Mouse (Mus musculus) CD4-positive naive resting alpha-beta T cell, adult 57 days (primary cell): Measurements from ENCODE around the gene Ssr2. TPM values are rescaled to one million over a fixed set of nuclear protein-coding genes. Genes with fewer than 3 reads are reported as not detected.

Experiments
- total RNA-seq: library from RNA; stranded (reverse); gene quantifications from one replicate; pipeline ENCODE4 v1.2.4, GENCODE M21; 2023

Ssr2 gene
- total RNA-seq: 78.1 TPM

DNA sequence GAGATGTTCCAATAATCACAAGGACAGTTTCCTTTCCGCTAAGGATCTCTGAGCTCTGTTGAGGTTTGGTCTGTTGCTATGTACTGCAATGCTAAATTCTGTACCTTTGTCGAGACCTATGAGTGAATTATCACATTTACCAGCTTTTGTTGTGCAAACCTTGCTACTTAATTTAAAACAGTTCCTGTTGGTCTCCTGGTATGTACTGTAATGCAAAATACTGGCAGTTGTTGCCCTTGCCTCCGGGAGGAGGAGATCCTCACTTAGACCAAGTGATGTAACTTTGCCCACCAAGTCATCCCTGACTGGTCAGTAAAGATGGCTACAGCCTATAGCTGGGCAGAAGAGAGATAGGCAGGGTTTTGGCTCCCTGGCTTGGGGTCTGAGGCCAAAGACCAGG is at the start of gene Ssr2:
TSS of gene Ssr2 (plus strand) at position 337 of the 400 bp plus-strand sequence.

GRCm38 (mm10) chr3:88532299-88532674 is 43.4 kb upstream of the Ssr2 start, which contains the start of gene Mex3a:
Mex3a (plus strand) TSS chr3:88532395.

GRCm38 (mm10) chr3:88548180-88548917 is 27.3 kb upstream of the Ssr2 start, which contains the start of gene Rab25:
Rab25 (minus strand) TSS chr3:88548300.

DNA sequence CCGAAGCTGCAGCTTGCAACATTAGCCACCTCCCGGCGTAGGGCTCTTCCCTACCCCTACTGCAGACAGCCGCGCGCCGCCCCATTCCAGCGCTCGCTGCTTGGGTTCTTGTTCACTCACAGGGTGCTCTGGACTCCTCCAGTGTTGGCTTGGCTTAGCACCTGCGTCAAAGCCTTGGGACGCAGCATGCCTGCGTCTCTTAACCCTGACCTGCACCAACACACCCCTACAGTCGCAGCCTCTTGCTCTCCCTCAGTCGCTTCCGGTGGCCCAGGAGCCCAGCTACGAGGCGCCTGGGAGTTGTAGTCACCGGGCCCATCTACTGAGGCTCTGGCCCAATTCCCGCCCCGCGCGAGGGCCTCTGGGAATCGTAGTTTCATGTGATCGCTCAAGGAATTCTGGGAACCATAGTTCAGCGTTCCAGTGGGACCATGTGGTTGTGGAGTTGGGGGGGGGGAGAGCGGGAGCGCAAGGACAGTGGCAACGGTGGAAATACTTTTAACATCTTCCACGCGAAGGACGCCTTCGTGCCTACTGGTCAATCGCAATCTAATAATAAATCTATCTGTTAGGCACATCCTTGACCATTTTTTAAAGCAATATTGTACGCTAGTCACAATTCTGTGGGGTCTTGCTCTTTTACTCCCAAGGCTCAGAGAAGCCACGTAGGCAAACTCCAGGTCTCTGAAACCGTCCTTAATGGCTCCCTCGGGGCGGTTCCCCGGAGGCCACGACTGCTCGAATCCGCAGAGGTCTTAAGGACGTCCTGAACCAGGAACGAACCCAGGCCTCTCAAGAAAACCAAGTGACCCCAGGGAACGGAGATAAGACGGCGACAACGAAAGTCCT is 22.8 kb upstream of the Ssr2 start, which contains the start of gene Lamtor2:
TSS of gene Lamtor2 (minus strand) at position 399 of the 849 bp plus-strand sequence.

DNA sequence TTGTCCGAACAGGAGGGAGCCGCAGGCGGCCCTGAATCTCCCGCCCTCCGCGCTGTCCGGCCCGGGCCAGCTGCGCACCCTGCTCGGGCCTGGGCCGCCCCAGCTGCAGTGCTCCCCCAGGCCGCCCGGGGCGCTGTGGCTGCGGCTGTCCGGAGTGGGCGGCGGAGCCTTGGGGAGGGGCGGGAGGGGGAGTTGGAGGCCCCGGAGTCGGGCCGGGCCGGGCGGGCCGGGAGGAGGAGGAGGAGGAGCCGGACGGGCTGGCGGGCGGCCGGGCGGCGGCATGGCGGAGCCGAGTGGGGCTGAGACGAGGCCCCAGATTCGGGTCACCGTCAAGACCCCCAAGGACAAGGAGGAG is 22.2 kb upstream of the Ssr2 start, which contains the start of gene Ubqln4:
TSS of gene Ubqln4 (plus strand) at position 234 of the 355 bp plus-strand sequence.

GRCm38 (mm10) chr3:88605666-88606065 is 30.0 kb downstream of the Ssr2 start, which contains the start of gene Arhgef2:
Arhgef2 (plus strand) TSS chr3:88605966.

Other genes starting within 250 kb of the Ssr2 start
- 2.6 TPM for gene Tmem79, start 239.7 kb upstream of the Ssr2 start, total RNA-seq
- 136 TPM for gene Smg5, start 239.6 kb upstream of the Ssr2 start, total RNA-seq
- 3.7 TPM for gene Paqr6, start 211.3 kb upstream of the Ssr2 start, total RNA-seq
- gene Bglap3, start 203.1 kb upstream of the Ssr2 start, total RNA-seq: not detected
- gene Bglap2, start 197.2 kb upstream of the Ssr2 start, total RNA-seq: not detected
- gene Bglap, start 191.4 kb upstream of the Ssr2 start, total RNA-seq: not detected
- gene Pmf1, start 165.5 kb upstream of the Ssr2 start, total RNA-seq: 42.3 TPM
- 16.3 TPM for gene Slc25a44, start 150.7 kb upstream of the Ssr2 start, total RNA-seq
- 98.8 TPM for gene Sema4a, start 114.7 kb upstream of the Ssr2 start, total RNA-seq
- 27.9 TPM for gene Lmna, start 65.9 kb upstream of the Ssr2 start, total RNA-seq
- 3.0 TPM for gene Mex3a, start 43.5 kb upstream of the Ssr2 start, total RNA-seq
- gene Rab25, start 27.6 kb upstream of the Ssr2 start, total RNA-seq: not detected
- 78.7 TPM for gene Lamtor2, start 22.8 kb upstream of the Ssr2 start, total RNA-seq
- 50.1 TPM for gene Ubqln4, start 22.1 kb upstream of the Ssr2 start, total RNA-seq
- 165 TPM for gene Arhgef2, start 30.1 kb downstream of the Ssr2 start, total RNA-seq
- not detected for gene Rxfp4, start 77.3 kb downstream of the Ssr2 start, total RNA-seq
- gene Khdc4, start 109.9 kb downstream of the Ssr2 start, total RNA-seq: 126 TPM
- 30.4 TPM for gene Rit1, start 141.0 kb downstream of the Ssr2 start, total RNA-seq
- 8.5 TPM for gene Syt11, start 199.3 kb downstream of the Ssr2 start, total RNA-seq